Mouse (Mus musculus) c-Kit-positive CD71-negative TER-119-negative erythroid progenitor cells, embryonic 14.5 days (primary cell): ENCODE measurements around the gene Tfpt.

Experiments used
- DNase-seq: peaks from one replicate; pipeline ENCODE4 v3.0.0-alpha.2; 2013; ENCODE audit warnings: low read depth

Tfpt gene

DNA sequence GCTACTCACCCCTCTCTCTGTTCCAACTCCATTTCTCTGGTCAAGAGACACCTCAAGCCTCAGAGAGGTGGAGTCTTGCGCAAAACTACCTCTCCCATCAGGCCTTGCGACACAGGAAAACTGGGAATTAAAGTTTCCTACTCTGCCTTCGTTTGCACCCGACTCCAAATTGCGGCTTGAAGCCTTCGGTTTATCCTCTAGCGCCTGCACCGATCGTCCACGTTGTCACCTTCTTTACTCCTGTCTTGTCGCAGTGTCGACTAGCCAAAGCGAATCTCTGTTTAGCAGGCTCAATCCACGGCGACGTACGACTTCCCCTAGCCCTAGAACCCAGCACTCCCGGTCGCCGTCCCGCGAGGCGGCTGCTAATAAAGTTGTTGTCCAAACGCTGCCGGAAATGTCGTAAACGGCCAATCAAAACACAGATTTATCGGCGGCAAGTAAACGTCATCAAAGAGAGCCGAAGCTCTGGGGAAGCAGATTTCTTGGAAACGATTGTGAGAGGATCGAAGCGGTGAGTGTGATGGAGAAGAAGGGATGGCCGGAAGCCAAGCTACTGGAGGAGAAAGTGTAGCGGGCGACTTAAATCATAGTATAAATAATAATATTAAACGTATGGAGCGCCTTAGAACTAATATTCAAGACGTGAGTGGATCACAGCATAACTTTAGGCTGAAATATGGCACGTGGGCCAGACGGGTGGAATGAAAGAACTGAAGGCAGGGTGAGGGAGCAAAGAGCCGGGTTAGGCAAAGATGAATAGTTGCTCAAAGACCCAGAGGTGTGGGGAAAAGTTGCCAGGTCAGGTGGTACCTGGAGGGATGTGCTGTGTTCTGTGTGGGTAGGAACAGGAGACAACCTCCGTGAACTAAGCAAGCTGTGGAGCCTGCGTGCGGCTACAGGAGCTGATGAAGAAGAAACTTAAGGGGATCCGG is at the start of gene Tfpt, which contains the start of gene Prpf31:
Gene Tfpt (minus strand): TSS at position 387 of the 935 bp plus-strand sequence.
Gene Prpf31 (plus strand): TSS at position 443 of the 935 bp plus-strand sequence.
- peak; percentile 91 for DNase-seq

DNA sequence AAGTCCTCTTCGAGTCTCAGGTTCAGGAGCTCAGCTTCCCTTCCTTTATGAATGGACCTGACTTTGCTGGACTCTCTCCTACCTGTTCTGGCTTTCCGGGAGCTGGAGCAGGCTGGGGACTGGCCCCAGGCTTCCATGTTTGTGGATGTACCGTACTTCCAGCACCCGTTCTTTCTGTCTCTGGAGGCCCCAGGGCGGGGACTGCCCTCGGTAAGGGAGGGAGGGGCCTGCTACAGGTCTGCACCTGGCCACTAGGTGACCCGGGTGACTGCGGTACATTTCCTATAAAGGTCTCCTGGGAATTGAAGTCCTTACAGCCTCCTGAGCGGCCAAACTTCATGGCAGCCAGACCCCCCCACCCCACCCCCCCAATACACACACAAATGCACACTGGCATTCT is 47.6 kb upstream of the Tfpt start, which contains the start of gene Tmc4:
Gene Tmc4 (minus strand): TSS at position 212 of the 400 bp plus-strand sequence.
- no peak for DNase-seq

DNA sequence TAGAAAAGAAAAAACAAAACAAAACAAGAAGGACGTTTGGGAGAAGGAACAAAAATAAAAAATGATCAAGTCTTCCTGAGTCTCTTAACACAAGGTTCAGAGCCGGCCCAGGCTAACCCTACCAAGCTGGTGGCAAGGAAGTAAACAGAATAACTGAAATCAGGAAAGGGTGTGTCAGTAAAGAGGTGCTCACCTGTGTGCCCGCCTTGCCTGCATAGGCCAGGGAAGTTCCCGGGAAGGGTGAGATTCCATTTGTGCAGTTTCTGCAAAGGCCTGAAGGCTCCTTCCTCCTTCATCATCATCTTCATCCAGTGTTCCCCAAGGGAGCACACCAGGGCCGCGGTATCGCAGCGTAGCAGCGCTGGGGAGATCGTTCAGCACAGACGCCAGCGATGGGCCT is 46.6 kb upstream of the Tfpt start:
- DNase-seq = no peak

DNA sequence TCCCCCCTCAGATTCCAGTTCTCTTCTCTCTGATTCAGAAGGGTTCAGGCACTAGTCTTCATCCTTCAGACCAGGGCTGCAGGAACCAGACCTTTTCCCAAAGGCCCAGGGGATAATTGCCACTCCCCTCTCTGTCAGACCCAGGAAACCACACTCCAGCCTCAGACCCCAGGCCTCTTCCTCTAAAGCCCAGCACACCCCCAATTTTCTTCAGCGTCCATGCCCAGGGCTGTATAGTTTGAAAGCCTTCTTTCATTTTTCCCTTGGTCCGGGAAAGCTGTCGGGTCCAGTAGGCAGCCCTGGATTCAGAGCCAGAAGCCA is 45.5 kb upstream of the Tfpt start:
- no peak for DNase-seq

DNA sequence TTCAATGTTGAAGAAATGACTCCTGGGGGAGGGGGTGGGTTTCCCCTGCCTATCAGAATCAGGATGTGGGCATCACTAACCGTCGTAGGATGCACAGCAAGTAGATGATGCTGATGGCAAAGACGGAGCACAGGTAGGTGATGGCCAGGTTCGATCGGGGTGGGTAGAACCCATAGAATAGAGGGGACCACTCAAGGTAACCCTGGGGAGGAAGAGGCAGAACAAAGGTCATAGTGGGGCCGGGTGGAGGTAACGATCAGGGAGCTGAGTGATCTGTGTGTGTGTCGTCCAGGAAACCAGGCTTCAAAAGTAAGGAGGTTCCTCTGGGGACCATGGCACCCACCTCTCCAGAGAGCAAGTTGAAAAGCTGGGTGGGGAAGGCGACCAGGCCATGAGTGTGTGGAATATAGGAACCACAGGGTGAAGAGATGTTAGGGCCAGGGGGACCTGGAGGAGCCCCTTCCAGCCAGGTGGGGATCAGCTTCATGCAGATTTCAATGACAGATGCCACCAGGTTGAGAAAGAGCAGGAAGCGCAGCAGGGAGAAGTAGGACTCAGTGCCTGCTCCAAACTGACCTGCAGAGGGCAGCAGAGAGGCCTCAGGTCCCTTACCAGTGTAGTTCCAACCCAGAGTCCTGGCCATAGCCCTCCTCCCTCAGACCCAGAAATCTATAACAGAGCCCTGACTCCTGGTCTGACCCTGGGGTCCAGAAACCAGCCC is 44.9 kb upstream of the Tfpt start:
- DNase-seq = peak; percentile 86

DNA sequence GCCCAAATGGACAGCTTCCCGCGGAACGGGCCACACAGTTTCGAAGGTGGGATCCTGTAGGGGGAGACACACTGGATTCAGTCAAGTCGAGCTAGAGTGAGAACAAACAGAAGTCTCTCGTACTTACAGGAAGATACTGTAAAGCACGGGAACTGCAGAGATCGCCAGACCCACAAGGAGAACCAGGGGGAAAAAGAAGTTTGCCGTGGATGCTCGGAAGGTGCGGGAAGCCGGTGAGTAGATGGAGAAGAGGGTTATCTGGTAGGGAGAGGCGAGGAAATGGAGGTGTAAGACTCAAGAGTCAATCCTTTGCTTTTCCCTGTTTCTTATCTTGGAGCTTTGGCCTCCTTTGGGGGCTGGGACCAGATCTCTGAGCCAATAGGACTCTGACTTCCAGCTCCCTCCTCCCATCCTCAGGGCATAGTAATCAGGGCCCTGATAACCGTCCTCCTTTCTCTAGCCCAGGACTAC is 37.2 kb upstream of the Tfpt start:
- no peak for DNase-seq

DNA sequence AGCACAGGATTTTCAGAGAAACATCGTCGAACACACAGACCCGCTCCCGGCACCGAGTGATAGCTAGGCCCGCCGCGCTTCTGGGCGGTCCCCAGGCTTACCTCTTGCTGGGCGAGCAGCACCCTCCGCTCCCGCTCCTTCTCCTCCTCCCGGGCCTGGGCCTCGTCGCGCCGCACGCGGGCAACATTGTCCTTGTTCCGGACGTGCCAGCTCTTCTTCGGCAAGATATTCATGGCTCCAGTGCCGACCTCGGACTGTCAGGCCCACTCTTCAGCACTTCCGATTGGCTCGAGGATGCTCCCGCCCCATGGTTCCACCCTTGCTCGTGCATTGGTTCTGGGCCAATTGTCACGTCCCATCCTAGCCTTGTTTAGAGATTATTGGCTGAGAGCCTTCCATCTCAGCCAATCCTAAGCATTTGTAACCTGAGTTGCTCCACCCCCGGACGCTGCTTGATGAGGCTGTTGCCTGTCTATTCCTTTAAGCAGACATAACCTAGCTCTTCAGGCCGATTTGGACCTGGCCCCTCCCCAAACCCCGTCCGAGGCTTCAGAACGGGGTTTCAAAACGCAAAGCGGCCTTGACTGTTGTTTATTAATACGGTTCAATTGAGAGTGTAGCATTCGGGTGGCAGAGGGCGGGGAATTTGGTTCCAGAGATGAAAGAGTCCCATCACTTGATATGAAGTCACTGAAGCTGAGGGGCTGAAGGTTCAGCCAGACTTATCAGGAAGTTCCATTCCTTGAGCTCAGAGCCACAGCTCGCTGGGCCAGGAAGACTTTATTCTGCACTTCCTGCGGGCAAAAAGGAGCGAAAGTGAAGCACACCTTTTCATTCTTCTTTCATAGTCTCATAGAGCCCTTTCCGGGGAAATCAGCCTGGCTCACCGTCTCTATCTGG is 35.7 kb upstream of the Tfpt start, which contains the start of gene Leng1:
Gene Leng1 (minus strand): TSS at position 626 of the 900 bp plus-strand sequence.
- peak; percentile 96 for DNase-seq

DNA sequence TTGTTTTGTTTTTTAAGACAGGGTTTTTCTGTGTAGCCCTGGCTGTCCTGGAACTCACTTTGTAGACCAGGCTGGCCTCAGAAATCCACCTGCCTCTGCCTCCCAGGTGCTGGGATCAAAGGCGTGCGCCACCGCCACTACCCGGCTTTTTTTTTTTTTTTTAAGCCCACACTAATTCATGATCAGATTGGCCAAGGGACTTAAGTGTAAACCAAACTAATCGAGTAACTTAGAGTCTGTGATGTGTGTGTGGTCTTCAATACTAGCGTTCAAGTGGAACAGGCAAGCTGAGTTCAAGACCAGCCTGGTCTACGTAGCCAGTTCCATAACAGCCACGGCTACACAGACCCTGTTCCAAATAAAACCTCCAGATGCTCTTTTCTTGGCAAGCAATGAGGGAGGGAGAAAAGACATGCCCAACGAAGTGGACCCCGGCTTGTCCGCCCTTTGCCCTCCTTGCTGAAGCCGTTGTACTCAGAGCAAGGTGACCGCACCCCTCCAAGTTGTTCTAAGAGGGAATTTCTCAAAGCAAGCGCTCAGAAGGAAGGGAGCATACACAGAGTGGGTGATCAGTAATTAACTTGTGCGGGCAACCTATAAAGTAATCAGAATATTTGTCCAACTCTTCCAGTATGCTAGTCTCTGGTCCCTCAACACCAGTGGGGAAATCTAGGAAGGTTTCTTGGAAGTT is 34.9 kb upstream of the Tfpt start:
- DNase-seq = no peak

DNA sequence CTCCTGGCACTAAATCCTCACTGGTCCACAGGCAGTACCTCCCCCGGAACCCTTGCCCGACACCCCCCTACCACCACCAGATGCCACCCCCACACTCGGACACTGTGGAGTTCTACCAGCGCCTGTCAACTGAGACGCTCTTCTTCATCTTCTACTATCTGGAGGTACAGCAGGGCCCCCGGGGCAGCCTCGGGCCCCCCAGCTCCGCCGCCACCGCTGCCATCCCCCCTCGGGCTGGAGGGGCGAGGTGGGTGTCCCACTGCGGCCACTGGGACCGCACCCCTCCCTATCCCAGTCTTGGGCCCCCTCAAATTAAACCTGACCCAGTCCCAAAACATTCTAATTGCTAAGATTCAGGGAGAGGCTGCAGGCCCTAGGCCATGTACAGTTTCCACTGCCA is 28.8 kb upstream of the Tfpt start:
- no peak for DNase-seq

DNA sequence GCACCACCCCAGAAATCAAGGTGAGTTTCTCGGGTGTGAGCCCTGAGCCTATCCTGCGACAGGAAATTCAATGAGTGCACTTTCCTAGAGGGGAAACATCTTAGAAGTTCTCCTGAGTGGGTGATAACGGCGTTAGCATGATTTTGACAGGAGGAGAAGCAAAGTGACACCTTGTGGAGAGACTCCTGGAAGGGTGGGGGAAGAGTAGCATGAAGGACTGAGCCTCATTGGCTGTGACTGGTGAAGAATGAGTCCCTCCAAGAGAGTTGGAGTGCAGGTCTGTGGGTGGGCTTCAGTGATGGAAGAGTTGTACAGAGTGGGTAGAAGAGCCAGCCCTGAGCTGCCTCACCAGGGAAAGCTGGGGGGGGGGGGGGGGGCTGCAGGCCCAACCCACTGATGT is 27.2 kb upstream of the Tfpt start:
- DNase-seq = no peak

DNA sequence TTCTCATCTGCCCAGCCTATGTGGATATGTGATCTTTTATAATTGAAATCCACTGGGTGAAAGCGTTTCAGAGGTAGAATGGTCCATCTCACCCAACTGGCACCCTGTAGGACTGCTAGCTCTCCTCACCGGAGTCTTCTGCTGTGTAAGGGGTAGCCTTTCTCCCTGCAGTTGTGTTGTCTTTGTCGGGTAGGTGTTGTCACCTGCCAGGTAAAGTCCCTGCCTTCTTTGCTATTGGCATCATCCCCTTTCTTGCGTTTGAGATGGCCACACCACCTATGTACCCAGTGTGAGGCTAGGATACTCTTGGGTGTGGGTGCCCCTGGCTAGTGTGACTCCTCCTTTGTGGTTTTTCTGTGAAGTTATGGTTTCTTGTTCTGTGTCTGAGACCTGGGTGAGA is 16.9 kb upstream of the Tfpt start:
- no peak for DNase-seq

DNA sequence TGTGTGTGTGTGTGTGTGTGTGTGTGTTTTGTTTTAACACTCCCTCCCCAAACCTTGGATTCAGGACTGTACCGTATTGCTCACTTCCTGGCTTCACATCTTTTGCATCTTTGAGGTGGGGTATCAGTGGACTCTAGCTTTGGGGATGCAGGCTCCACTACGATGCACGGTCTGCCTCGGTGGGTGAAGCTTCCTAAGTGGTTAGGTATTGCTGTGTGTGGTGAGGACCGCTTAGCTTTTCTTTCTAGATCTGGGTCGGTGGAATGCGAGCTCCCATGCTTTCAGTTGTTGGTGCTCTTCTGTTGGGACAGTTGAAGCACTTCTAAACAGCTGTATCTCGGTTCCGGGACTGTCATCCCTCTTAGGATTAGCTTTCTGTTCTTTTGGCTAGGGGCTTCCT is 16.5 kb upstream of the Tfpt start:
- no peak for DNase-seq

DNA sequence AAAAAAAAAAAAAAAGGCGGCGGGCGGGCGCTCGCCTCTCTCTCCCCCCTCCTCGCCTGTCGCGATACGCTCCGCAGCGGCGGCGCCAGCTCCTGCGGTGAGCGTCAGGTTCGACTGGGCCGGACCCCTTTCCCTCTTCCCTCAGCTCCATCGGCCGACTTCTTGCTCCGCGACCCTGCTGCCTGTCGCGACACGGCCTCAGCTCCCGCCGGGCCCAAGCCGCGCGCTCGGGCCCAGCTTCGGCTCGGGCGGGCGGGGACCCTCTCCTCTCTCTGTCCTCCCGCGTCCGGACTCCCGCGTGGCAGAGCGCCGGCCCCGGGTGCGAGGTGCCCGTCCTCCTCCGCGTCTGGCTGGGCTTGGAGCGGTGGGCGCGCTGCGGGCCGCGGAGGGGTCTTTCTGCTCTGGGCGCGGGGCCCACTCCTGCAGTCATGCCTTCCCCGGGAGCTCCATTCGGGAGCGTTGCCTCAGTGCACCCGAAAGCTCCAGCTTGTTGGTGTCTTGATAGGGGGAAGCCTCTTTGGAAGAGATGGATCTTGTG is 15.8 kb upstream of the Tfpt start:
- DNase-seq = no peak

DNA sequence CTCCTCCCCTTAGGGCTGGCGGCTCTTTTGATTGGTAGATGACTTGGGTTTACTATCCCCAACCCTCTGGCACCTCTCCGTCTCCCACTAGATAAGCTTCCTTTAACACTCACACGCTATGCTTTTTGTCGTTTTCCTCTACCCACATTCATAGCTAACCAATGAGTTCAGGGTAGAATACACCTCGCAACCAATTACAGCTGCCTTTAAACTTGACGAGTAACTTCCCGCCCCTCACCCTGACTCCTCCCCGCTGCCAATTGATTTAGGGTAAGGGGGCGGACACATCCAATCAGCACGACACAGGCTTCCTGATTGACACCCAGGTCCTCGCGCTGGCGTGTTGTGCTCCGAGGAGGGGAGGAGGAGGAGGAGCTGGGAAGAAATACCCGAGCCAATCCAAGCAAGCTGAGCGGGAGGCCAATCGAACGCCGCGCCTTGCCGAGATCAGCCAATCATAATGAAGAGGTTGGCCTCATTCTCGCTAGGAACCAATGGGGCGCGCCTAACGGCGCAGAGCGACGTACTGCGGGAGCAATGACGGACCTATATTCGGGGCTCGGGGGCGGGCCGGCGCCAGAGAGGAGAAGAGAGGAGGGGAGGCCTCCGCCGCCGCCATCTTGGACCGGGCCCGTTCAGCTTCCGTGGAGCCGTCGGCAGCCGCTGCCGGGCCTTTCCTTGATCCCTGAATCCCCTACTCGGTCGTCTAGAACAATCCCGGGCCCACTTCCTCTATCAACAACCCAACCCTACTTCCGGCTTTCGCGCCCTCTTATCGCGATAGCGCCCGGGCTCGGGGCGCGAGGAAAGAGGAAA is 15.2 kb upstream of the Tfpt start, which contains the start of gene Cnot3:
Gene Cnot3 (plus strand): TSS at position 597 of the 816 bp plus-strand sequence.
- peak; percentile 97 for DNase-seq

DNA sequence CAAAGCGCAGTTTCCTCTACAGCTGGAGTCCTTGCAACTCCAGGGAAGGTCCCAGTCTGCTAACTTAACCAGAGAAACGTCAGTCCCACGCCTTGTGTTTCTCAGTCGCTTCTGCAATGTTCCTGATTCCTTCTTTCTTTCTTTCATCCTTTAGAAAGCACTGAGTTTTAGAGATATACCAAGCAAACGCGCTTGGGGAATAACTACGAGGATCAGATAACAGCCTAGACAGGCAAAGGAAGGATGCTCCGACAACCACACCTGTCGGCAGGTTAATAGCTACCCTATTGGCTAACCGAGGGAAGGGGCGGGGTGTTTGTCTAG is 14.6 kb upstream of the Tfpt start:
- DNase-seq = no peak

DNA sequence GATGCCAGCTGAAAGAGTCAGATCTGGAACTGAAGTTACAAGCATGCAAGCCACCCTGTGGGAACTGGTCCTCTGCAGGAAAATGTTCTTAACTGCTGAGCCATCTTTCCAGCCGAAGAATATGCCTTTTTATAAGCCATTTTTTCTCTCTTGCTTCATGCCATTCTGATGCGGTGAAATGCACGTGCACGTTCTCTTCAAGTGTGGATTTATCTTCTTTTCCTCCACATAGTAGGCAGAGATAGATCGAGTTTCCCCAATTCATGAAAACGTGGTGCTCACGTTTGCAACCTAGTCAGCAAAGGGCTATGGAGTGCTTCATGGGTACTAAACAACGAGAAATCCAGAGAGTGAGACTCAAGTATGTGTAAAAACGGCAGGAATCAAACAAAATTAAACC is 14.1 kb upstream of the Tfpt start:
- no peak for DNase-seq

DNA sequence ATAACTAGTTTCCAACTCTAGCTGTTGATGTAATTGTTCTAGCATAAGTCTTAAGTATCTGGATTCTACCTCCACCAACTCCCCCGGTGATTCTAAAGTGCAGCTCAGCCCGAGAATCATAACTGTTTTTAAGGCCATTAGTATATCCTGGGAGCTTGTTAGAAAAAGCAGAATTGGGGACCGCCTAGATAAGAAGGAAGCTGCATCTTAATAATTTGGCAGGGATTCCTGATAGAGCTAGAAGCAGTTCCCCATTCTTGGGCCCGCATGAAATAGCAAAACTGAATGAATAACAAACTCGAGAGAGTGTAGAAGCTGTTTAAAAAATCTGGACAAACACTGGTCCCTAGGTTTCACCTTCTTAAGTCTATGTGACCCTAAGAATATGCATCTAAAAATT is 13.7 kb upstream of the Tfpt start:
- no peak for DNase-seq

DNA sequence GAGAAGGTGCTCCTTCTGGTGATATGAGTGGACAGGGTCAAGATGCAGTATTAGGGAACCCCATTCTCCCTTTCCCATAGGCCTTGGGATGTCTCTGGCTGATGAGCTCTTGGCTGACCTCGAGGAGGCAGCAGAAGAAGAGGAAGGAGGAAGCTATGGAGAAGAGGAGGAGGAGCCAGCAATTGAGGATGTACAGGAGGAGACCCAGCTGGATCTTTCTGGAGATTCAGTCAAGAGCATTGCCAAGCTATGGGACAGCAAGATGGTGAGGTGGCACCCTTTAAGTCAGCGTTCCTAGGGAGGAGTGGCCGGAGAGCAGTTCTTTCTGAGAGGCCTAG is 718 bp upstream of the Tfpt start:
- DNase-seq = no peak

DNA sequence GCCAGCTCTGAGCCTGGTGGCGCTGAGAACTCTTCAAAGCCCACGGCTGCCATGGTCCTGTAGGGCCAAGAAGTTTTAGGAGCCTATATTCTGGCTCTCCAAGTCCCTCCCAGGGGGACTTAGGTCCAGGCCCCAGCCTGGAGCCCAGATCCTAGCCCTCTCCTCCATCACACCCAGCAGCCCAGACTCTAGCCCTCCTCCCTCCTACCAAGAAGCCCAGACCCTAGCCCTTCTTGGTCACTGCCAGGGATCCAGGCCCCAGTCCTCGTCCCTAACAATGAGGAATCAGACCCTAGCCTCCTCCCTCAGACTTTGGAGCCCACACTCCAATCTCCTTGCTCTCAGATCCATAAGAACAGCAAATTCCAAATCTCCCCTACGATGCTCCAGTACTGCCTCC is 699 bp downstream of the Tfpt start:
- no peak for DNase-seq

DNA sequence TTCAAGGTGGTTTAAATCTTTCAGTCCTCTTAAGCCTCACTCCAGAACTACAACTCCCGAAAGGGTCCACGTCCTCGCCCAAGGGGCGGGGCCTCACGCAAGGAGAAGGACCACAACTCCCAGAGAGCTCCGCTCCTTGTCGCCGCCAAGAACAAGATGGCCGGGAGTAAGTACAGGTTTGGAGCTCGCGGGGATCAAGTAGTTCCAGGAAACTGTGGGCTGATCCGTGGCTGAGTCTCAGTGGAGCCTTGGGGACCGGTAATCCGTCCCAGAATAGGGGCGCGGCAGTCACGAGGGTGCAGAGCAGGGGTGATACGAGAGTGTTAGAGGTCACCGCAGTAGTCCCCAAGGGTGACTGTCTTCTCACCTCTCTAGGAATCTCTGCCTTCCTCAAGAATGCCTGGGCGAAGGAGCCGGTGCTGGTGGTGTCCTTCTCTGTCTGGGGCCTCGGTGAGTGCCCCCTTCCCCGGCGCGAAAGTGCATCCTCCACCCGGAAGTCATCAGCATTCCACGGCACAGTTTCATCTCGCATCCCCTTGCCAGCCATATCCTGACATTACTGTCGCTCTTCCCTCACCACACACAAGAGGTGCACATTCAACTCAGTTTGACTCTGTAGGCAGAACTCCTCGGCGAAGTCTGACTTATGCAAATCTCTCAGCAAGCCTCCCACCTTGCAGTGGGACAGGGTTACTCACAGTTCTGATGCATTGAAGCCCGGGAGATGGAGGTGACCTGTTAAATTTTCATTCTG is 12.3 kb downstream of the Tfpt start, which contains the start of gene Ndufa3:
Gene Ndufa3 (plus strand): TSS at position 132 of the 754 bp plus-strand sequence.
- DNase-seq = peak; percentile 89
